Mouse (Mus musculus): ENCODE measurements around the gene Tspan4.

DNA sequence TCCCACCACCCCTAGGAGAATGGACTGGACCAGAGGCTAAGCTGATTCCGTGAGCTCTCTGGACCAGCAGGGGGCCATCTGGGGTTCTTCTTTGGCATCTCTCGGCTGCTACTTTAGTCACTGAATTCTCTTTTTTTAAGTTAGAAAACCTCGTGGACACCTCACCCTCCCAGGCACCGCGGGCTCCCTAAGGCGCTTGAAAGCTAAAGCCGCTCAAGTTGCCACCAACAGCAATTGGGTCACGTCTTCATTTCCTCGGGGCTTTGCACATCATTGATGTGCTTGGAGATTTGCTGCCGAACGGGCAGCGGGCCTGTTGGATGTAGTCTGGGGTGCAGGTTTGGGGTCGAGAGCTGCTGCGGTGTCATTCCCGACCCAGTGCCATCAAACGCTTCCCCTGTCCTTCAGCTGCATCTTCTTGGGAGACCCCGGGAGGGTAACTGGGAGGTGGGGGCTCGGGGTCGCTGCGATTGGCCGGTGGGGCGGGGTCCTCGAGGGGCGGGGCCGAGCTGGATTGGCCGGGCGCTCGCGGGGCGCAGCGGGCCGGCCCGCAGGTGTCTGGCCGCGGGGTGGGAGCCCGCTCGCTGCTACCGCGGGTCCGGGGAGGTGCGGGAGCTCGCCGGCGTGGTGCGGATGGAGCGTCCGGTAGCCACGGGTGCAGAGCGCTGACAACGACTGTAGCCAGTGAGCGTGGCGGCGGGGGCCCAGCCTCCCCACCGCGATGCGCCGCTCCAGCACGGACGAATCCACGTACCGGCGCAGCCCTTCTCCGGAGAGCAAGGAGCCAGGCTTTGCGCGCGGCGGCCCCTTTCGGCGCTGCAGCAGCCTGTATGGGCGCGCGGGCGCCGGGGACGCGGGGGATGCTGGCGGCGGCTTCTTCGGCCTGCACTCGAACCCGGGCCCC, 6.7 kb downstream of the Tspan4 start:
- TF ChIP-seq CTCF (conservative IDR thresholded peaks at IDR 0.05; ENCODE audit: low read length) (0 out of 2 replicates have a peak, but pooled peaks have one; percentile 13), NANOG (IDR thresholded peaks at IDR 0.05; ENCODE audit: borderline replicate concordance, low read length) (no peak)

All from E14TG2a.4 (cell line).